Mouse (Mus musculus) thymus, postnatal 10 days (tissue): ENCODE measurements around the gene Cdc5l.
"Not testable (repeated sequence)": the region's sequence is repeated elsewhere in the genome, so short reads cannot be mapped to it uniquely, and the experiment has no call there.

Experiments used
- DNase-seq, 2 experiments: peaks; one replicate each; pipeline ENCODE4 v3.0.0; 2021; ENCODE audit warnings: low spot score in 2 of 2

The Cdc5l gene

GRCm38 (mm10) chr17:45433419-45434261 lies at the start of gene Cdc5l:
Gene Cdc5l, minus strand, starts transcription at chr17:45433737.
- DNase-seq = peak; percentile 87 to 94

- DNase-seq = peak; percentile 53 to 59
Measured at GRCm38 (mm10) chr17:45480429-45480828, 46.9 kb upstream of the Cdc5l start.

- peak; percentile 79 to 93 for DNase-seq
Measured at GRCm38 (mm10) chr17:45478234-45478825, 44.8 kb upstream of the Cdc5l start.

GRCm38 (mm10) chr17:45474669-45475465 lies 41.3 kb upstream of the Cdc5l start, which contains the start of gene Spats1:
Gene Spats1, minus strand, starts transcription at chr17:45475415.
- DNase-seq = peak; percentile 46 to 57

- DNase-seq = no peak
Measured at GRCm38 (mm10) chr17:45474146-45474545, 40.6 kb upstream of the Cdc5l start.

- no peak for DNase-seq
Measured at GRCm38 (mm10) chr17:45473667-45474066, 40.1 kb upstream of the Cdc5l start.

GRCm38 (mm10) chr17:45470726-45471125 lies 37.2 kb upstream of the Cdc5l start:
- no peak for DNase-seq

GRCm38 (mm10) chr17:45468302-45468701 lies 34.8 kb upstream of the Cdc5l start:
- no peak for DNase-seq

GRCm38 (mm10) chr17:45466701-45467100 lies 33.2 kb upstream of the Cdc5l start:
- no peak for DNase-seq

- DNase-seq = no peak
Measured at GRCm38 (mm10) chr17:45464255-45464654, 30.7 kb upstream of the Cdc5l start.

GRCm38 (mm10) chr17:45462506-45462905 lies 29.0 kb upstream of the Cdc5l start:
- DNase-seq = no peak

- DNase-seq = no peak
Measured at GRCm38 (mm10) chr17:45459062-45459461, 25.5 kb upstream of the Cdc5l start.

- DNase-seq = no peak
Measured at GRCm38 (mm10) chr17:45458516-45458915, 25.0 kb upstream of the Cdc5l start.

GRCm38 (mm10) chr17:45457487-45457886 lies 23.9 kb upstream of the Cdc5l start:
- DNase-seq = no peak

- no peak for DNase-seq
Measured at GRCm38 (mm10) chr17:45456260-45457152, 23.0 kb upstream of the Cdc5l start.

- DNase-seq = not testable (repeated sequence)
Measured at GRCm38 (mm10) chr17:45455783-45456182, 22.2 kb upstream of the Cdc5l start.

- no peak for DNase-seq
Measured at GRCm38 (mm10) chr17:45454794-45455193, 21.3 kb upstream of the Cdc5l start.

GRCm38 (mm10) chr17:45452271-45452670 lies 18.7 kb upstream of the Cdc5l start:
- no peak for DNase-seq

GRCm38 (mm10) chr17:45450153-45450552 lies 16.6 kb upstream of the Cdc5l start:
- no peak for DNase-seq

- no peak for DNase-seq
Measured at GRCm38 (mm10) chr17:45449586-45449985, 16.0 kb upstream of the Cdc5l start.

GRCm38 (mm10) chr17:45447063-45447462 lies 13.5 kb upstream of the Cdc5l start:
- DNase-seq = no peak
